In genomic region chr6:97496002-97496401, GRCm38 (mm10) we compare ENCODE assay signal across 32 mouse cellular contexts.
"Had no signal": no experiment of that assay in that cellular context is flagged by ENCODE, and none has a peak within 500 bp of the region (broad histone marks: within the 10 kb centered on the region; RNA-seq: fewer than 3 reads in every experiment).

No protein-coding gene starts in this region.

- H3K4me1 ChIP-seq: limb, embryonic 10.5 days; limb, embryonic 12.5 days; limb, embryonic 13.5 days; liver, embryonic 12.5 days; liver, embryonic 13.5 days; liver, embryonic 15.5 days; lung, embryonic 15.5 days; midbrain, embryonic 10.5 days; midbrain, embryonic 12.5 days; midbrain, embryonic 13.5 days; midbrain, embryonic 15.5 days; neural tube, embryonic 12.5 days had no signal

- H3K4me3 ChIP-seq: limb, embryonic 10.5 days; limb, embryonic 12.5 days; limb, embryonic 13.5 days; limb, embryonic 15.5 days; liver, embryonic 12.5 days; liver, embryonic 13.5 days; liver, embryonic 15.5 days; lung, embryonic 15.5 days; megakaryocyte, embryonic 14.5 days; midbrain, embryonic 10.5 days; midbrain, embryonic 12.5 days; midbrain, embryonic 13.5 days; midbrain, embryonic 15.5 days; myocyte; neural tube, embryonic 12.5 days had no signal

- H3K27ac ChIP-seq: limb, embryonic 10.5 days; limb, embryonic 12.5 days; limb, embryonic 13.5 days; limb, embryonic 15.5 days; liver, embryonic 12.5 days; liver, embryonic 13.5 days; liver, embryonic 14.5 days; liver, embryonic 15.5 days; lung, embryonic 15.5 days; macrophage; midbrain, embryonic 10.5 days; midbrain, embryonic 12.5 days; midbrain, embryonic 13.5 days; midbrain, embryonic 15.5 days; neural tube, embryonic 12.5 days had no signal

- H3K9ac ChIP-seq: limb, embryonic 12.5 days; limb, embryonic 13.5 days; limb, embryonic 15.5 days; liver, embryonic 12.5 days; liver, embryonic 13.5 days; liver, embryonic 14.5 days; liver, embryonic 15.5 days; liver, postnatal 0 days; lung, embryonic 14.5 days; lung, embryonic 15.5 days; midbrain, embryonic 12.5 days; midbrain, embryonic 13.5 days; midbrain, embryonic 15.5 days; neural tube, embryonic 12.5 days had no signal

- ATAC-seq: liver, embryonic 12.5 days; liver, postnatal 0 days; lung, postnatal 0 days; midbrain, embryonic 13.5 days; midbrain, embryonic 15.5 days; midbrain, embryonic 16.5 days had no signal

- H3K9me3 ChIP-seq: limb, embryonic 10.5 days; limb, embryonic 12.5 days; limb, embryonic 13.5 days; limb, embryonic 15.5 days; liver, embryonic 12.5 days; liver, embryonic 13.5 days; liver, embryonic 15.5 days; lung, embryonic 15.5 days; midbrain, embryonic 10.5 days; midbrain, embryonic 12.5 days; midbrain, embryonic 13.5 days; midbrain, embryonic 15.5 days; neural tube, embryonic 12.5 days had no signal

- H3K4me2 ChIP-seq: limb, embryonic 12.5 days; limb, embryonic 13.5 days; limb, embryonic 15.5 days; liver, embryonic 11.5 days; liver, embryonic 12.5 days; liver, embryonic 13.5 days; liver, embryonic 15.5 days; lung, embryonic 14.5 days; lung, embryonic 15.5 days; midbrain, embryonic 11.5 days; midbrain, embryonic 12.5 days; midbrain, embryonic 13.5 days; midbrain, embryonic 15.5 days; neural tube, embryonic 12.5 days had no signal

- DNase-seq: left cerebral cortex, postnatal 4 days; liver; liver, embryonic 13.5 days; liver, postnatal 0 days; lung, adult 18-20 months; lung, adult 2 months; lung, embryonic 14.5 days; lung, postnatal 10 days; lung, postnatal 14 days; lung, postnatal 36 days; lung, postnatal 4 days; midbrain, embryonic 14.5 days had no signal

- H3K36me3 ChIP-seq: limb, embryonic 10.5 days; limb, embryonic 12.5 days; limb, embryonic 13.5 days; limb, embryonic 15.5 days; liver, embryonic 12.5 days; liver, embryonic 13.5 days; liver, embryonic 15.5 days; lung, embryonic 15.5 days; midbrain, embryonic 10.5 days; midbrain, embryonic 12.5 days; midbrain, embryonic 13.5 days; midbrain, embryonic 15.5 days; neural tube, embryonic 12.5 days had no signal

- H3K27me3 ChIP-seq: limb, embryonic 12.5 days; limb, embryonic 13.5 days; limb, embryonic 15.5 days; liver, embryonic 12.5 days; liver, embryonic 13.5 days; liver, embryonic 15.5 days; lung, embryonic 15.5 days; midbrain, embryonic 12.5 days; midbrain, embryonic 13.5 days; midbrain, embryonic 15.5 days; neural tube, embryonic 12.5 days had no signal
